Mouse (Mus musculus) layer of hippocampus, postnatal 14 days (tissue): ENCODE results near the gene Zcchc24. TPM values are rescaled to one million over a fixed set of nuclear protein-coding genes. Genes with fewer than 3 reads are reported as not detected.
"Not testable (repeated sequence)": the region's sequence is repeated elsewhere in the genome, so short reads cannot be mapped to it uniquely, and the experiment has no call there.

ENCODE experiments used
- DNase-seq, 2 experiments: peaks; one replicate each; pipeline ENCODE4 v3.0.0; 2021 to 2022; ENCODE audit warnings: low spot score in 2 of 2, mixed read lengths in 1 of 2
- long read RNA-seq, 2 experiments: library from polyadenylated mRNA; stranded (forward); transcript quantifications; one replicate each; pipeline ENCODE4 v2.0.0; 2021
- total RNA-seq, 2 experiments: library from RNA; stranded (reverse); gene quantifications; 2 replicates each; pipeline ENCODE4 v1.2.3; 2021

Zcchc24 gene
- 10 to 100 TPM; 60.4 to 63.5 TPM for total RNA-seq
- long read RNA-seq, experiment 1, full-length matches to known transcripts, result 30 of 66 reads
- long read RNA-seq, experiment 1, partial matches to known transcripts, result 0 of 66 reads
- long read RNA-seq, experiment 1, other reads (novel, unspliced or antisense), result 36 of 66 reads
- long read RNA-seq, experiment 2, full-length matches to known transcripts, result 31 of 84 reads
- long read RNA-seq, experiment 2, partial matches to known transcripts, result 0 of 84 reads
- long read RNA-seq, experiment 2, other reads (novel, unspliced or antisense), result 53 of 84 reads

GRCm38 (mm10) chr14:25768915-25769625 is at the start of gene Zcchc24:
TSS of gene Zcchc24 (minus strand) at chr14:25769039.
- peak; percentile 78 to 89 for DNase-seq

DNA sequence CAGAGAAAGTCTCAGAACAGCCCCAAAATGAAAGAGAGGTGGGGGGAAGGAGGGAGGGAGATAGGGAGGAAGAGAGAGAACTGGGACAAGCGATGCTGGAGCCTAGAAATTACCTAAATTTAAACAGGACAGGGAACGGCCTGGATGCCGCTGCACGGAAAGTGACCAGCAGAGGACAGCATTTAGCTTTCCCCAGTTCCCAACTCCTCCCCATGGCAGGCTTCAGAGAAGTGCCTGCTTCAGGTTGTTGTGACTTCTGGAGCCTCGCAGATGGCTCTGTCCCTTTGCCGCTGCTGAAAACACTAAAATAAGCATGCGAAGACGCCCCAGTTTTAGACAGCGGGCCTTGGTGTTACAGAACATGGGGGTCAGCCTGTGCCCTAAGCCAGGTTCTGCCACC is 47.6 kb upstream of the Zcchc24 start:
- peak; percentile 56 for DNase-seq

- no peak for DNase-seq
These were observed 45.3 kb upstream of the Zcchc24 start for GRCm38 (mm10) chr14:25814140-25814539.

DNA sequence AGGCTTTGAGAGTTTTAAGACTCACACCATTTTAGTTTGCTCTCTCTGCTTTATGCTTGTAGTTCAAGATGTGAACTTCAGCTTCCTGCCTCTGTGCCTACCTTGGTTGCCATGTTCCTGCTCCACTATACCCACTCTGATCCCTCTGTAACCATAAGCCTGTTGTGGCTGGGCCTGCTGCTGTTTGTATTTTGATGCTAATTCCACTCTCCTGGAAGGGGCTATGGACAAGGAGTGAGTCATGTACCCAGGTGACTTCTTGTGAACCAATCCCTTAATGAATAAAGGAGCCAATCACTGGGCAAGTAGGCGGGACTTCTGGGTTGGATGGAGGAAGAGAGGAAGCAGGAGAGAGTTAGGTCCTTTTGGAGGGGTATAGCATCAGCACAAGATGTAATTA is 42.2 kb upstream of the Zcchc24 start:
- DNase-seq, result not testable (repeated sequence)

DNA sequence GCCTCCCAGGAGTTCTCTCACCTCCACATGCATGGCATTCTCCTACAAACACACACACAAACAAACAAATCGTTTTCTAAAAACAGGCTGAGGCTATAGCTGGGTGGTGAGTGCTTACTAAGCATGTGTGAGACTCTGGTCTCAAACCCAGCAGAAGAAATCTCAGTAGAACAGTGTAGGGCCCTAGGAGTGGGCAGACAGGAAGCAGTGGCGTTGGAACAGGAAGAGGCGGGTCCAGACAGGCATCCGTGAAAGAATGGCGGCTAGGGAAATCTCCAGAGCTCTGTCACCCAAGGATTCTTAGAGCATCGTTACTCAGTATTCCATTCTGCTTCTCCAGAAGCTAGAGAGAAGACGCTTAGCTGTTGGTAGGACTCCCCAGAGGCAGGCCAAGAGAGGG is 37.7 kb upstream of the Zcchc24 start:
- no peak for DNase-seq

- DNase-seq, result peak; percentile 36 to 66
These were observed 37.0 kb upstream of the Zcchc24 start for GRCm38 (mm10) chr14:25805871-25806270.

GRCm38 (mm10) chr14:25803246-25803809 is 34.5 kb upstream of the Zcchc24 start:
- no peak for DNase-seq

DNA sequence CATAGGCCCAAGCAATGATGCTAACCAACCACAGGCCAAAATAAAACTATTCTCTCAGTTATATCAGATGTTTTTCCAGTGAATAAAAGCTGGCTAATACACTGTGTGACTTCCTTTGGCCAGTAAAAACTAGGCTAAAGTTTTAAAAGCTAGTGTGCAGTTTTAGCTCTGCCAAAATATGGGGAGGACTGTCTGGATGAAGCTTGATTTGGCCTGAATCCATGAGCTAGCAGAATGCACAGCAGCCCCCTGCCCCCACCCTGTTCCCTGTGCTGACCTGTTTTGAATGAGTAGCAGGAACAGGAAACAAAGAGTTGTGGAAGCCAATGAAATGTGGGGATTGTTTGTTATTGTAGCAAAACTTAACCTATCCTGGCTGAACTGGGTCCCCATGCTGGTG is 33.7 kb upstream of the Zcchc24 start:
- DNase-seq, result no peak

DNA sequence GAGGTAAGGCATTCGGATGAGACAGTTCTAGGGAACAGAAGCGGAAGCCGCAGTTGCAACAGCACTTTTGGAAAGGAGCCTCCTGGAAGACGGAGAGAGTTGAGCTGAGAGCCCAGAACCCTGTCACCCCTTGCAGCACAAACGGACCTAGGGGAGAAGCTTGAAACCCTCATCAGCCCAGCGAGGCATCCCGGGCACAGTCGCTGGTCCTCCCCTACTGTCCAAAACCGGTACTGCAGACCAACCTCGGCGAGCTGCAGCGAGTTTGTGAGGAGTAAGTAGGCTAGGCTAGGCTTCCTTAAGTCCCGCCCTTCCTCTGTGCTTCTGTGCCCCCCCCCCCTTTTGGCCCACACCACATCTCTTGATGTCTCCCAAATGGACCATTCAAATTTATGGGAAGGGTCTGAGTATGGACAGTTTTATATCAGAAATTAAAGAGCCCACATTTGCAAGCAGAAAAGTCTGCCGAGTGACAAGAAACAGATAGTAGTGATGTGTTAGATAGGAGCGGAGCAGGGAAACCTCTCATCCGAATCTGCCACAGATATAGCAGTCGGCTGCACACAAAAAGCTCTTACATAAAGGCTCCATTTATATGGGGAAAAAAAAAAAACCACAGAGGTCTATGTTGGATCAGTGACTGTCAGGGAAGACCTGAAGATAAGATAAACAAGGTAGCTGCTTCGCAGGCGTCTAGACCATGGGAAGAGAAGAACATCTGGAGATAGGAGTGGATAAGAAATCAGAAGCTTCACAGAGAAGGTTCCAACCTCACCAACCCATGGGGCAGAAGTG is 31.5 kb upstream of the Zcchc24 start:
- DNase-seq, result peak; percentile 76 to 79

DNA sequence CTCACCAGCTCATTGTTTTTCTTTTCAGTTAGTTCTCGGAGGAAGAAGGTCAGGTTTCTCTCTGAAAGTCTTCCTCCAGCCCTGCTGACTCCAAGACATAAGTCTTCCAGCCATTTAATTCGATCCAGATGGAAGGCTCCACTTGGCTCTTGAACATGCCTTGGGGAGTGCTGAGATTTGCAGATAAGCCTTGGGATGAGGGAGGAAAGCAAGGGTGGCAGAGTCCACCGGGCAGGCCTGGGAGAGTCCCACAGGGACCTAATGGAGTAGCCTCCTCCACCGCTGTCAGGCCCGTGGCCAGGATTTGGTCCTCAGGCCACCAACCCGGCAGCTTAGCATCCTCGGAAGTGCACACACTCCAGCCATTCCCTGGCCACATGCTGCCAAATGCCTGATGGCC is 27.8 kb upstream of the Zcchc24 start:
- DNase-seq, result no peak

GRCm38 (mm10) chr14:25795561-25796174 is 26.8 kb upstream of the Zcchc24 start:
- DNase-seq, result peak; percentile 39 to 68

GRCm38 (mm10) chr14:25795067-25795466 is 26.2 kb upstream of the Zcchc24 start:
- no peak for DNase-seq

- no peak for DNase-seq
These were observed 25.5 kb upstream of the Zcchc24 start for GRCm38 (mm10) chr14:25794331-25794730.

GRCm38 (mm10) chr14:25790768-25791302 is 22.0 kb upstream of the Zcchc24 start:
- DNase-seq, result no peak

DNA sequence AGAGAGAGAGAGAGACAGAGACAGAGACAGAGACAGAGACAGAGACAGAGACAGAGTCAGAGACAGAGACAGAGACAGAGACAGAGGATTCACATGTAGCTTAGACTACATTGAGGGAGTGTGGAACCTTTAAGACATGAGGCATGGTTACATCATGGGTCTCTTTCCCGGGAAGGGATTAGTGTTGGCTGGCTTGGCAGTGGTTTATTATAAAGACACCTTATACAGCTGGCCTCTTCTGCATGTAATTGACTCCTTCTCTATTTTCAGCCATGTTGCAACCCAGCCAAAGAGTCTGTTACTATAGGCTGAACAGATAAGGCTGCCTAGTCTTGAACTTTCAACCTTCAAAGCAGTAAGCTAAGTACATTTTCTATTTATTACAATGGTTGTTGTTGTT is 21.1 kb upstream of the Zcchc24 start:
- no peak for DNase-seq

DNA sequence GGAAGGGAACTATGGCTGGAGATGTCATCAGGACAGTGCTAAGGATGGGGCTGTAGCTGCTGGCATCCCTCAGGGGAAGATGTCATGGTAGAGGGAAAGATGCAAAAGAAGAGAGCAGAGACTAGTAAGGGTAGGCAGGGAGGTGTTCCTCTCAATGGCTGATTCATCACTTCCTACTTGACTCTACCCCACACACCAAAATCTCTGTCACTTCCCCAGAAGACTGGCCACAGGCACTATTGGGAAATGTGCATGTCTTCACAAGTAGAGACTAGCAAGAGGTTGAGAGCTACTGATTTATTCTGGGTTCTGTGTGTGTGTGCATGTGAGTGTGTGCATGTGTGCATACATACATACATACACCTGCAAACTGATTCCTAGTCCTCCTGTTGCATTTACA is 20.4 kb upstream of the Zcchc24 start:
- no peak for DNase-seq

- DNase-seq, result no peak
These were observed 19.4 kb upstream of the Zcchc24 start for GRCm38 (mm10) chr14:25788201-25788600.

GRCm38 (mm10) chr14:25787387-25787910 is 18.6 kb upstream of the Zcchc24 start:
- DNase-seq, result no peak

DNA sequence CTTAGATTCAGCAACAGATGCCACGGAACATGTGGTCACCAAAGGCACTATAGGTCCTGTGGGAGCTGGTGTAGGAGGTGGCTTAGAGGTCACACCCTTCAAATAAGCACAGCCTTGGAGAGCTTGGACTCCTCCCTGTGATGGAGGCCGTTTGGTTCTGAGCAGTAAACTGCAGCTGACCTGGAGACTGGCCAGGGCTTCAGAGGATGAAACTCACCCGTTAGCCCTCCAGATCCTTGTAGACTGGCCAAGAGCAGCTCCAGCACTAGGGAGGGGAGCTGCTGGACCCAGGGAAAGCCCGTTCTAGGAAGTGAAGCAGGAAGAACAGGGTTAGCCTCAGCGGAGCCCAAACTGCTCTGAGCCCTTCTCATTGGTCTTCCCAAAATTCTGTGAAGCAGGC is 18.1 kb upstream of the Zcchc24 start:
- no peak for DNase-seq

DNA sequence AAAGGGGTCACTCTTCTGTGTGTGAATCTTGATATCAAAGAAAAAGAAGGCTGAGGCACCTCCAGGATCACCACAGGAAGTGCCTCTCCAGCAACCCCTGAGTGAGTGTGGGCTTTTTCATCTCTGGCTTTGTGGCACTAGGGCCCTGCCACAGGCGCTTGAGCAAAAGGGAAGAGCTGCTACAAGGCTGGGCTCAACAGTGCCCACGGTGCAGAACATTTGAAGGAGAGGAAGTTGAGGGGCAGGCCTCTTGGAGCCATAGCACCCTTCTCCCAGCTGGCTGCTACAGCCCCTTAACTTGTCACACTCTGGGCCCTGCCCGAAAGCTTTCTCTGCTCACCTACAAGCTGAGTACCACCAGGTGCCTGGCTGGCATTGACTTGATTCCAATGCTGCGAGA is 16.4 kb upstream of the Zcchc24 start:
- no peak for DNase-seq

- no peak for DNase-seq
These were observed 14.4 kb upstream of the Zcchc24 start for GRCm38 (mm10) chr14:25783220-25783619.
